Mouse (Mus musculus) layer of hippocampus, postnatal 14 days (tissue): Measurements from ENCODE around the gene Piezo1. TPM values are rescaled to one million over a fixed set of nuclear protein-coding genes. Genes with fewer than 3 reads are reported as not detected.

Experiments
- DNase-seq, 2 experiments: peaks; one replicate each; pipeline ENCODE4 v3.0.0; 2021 to 2022; ENCODE audit warnings: low spot score in 2 of 2, mixed read lengths in 1 of 2
- total RNA-seq, 2 experiments: library from RNA; stranded (reverse); gene quantifications; 2 replicates each; pipeline ENCODE4 v1.2.3; 2021

The Piezo1 gene
- total RNA-seq, 2 experiments from 2014 or later = 5.1 to 6.5 TPM

DNA sequence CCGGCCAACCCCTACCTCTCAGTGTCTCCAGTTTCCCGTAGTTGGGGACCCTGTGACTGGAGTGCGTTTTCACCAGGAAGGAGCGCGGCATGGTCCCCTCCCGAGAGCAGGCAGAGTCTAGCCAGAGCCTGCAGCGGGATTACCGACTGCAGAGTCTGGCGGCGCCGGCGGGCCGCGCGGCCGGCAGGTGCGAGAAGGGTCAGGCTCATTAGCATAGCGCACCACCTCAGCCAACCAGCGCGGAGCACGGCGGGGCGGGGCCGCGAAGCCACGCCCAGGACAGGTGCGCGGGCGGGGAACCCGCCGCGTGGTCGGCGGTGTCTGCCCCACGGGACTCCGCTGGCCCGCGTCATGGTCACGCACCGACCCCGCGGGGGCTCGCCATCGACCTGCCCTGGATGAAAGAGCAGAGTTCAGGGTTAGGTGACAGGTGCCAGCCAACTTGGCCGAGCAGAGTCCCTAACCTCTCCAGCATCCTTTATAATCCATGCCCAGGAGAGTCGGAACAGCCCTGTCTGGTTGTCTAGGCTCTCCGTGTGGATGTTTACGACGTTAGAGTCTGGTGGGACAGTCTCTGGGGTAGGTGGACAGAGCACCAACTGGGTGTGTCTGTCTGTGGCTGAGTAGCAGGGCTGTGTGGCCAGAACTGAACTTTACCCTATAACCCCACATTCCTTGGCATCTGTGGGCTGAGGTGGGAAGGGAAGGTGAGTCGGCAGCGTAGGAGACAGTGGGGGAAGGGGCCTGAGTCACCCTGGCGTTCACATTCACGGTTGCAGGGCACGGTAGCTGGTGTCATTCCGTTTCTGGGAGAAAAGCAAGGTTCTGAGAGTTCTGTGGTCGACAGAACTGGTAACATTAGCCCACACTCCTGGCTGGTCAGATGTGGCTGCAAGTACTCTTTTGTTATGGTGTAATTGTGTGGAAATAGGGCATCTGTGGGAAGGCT, 90.3 kb downstream of the Piezo1 start, which contains the start of gene Snai3:
TSS of gene Snai3 (minus strand) at position 210 of the 949 bp plus-strand sequence.
- DNase-seq = no peak

DNA sequence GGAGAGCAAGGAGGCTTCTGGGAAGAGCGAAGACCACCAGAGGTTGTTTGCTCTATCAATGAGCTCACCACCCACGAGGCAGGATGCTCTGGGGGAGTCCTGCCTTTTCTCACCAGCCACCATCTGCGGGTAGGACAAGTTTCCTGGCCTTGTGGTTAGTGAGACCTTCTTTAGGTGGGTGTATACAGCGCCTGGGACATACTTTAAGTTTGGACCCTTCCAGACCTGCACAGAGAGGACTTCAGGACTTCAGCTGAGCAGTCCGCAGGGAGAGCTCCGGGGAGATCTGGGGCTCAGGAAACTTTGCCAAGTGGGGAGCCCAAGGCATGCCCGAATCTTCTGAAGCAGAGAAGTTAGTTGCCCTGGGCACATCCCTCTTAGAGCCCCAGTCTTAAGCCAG, 91.1 kb downstream of the Piezo1 start:
- DNase-seq = no peak

DNA sequence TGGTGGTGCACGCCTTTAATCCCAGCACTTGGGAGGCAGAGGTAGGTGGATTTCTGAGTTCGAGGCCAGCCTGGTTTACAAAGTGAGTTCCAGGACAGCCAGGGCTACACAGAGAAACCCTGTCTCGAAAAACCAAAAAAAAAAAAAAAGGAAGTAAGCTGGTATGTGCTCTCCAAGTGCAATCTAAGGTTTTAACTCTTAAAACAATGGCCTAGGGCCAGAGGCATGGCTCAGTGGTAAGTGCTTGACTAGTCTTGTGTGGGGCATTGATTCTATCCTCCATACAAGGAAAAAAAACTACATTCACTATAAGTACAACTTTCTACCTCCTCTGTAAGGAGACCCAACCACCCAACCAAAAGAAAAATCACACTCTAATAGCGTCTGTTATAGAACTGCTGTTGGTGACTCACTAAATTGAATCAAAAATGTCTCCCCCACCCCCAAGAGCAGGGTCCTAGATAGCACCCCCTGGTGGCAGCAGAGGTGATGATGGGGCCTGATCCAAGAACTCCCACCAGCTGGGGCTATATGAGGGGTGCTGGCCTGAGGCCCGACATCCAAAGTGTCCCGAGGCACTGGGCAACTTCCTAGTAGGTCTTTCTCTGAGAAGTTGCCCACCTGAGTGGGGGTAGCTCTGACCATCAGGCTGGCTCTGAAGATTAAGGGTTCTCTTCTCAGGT, 91.8 kb downstream of the Piezo1 start:
- no peak for DNase-seq

DNA sequence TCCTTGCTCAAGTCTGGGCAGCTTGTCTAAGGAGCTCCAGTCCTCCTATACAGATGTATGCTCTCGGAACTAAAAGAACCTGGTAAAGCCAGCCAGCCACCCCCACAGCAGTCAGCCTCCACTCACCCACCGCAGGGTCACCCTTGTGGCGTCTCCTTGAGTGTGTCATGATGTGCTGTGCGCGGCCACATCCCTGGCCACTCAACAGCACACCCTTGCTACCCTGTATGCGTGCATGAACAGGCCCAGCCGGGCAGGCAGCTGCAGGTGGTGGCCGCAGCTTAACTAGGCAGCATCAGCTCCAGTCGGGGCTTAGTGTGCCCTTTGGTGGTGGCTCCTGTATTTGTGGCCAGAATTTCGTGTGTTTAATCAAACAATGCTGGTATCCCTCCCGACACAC, 94.0 kb downstream of the Piezo1 start:
- DNase-seq = no peak

DNA sequence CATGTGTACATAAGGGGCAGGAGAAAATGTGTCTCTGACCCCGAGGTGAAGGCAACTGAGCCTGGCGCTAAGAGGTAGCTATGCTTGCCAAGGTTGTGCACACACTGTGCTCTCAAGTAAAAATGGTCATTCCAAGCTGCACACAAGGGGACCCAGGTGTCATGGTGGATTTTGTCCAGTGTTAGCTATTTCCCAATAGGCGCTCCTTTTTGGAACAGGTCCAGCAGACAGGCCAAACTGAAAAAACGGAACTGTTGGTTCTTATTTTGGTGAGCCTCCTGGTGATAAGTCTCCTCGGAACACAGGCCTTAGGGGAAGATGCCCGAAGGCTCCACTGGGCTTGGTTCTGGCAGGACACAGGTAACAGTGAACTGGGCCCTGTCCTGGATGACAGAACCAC, 96.7 kb downstream of the Piezo1 start:
- DNase-seq = no peak

DNA sequence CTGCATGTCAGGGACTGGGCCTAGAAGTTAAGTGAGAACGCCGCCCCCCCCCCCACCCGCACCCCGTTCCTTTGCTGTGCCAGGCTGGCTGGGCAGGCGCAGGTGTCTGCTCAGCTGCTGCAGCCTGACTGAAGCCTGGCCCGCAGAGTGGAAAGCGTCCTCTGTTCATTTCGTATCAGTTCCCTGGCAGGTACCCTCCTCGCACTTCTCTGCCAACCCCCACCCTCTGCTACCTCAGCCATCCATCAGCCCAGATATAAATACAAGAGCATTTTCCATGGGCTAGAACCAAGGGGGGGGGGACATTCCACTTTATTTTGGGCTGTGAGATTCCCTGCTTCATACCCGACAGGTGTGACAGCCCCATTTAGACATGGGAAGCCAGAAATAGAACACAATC, 99.0 kb downstream of the Piezo1 start:
- no peak for DNase-seq

DNA sequence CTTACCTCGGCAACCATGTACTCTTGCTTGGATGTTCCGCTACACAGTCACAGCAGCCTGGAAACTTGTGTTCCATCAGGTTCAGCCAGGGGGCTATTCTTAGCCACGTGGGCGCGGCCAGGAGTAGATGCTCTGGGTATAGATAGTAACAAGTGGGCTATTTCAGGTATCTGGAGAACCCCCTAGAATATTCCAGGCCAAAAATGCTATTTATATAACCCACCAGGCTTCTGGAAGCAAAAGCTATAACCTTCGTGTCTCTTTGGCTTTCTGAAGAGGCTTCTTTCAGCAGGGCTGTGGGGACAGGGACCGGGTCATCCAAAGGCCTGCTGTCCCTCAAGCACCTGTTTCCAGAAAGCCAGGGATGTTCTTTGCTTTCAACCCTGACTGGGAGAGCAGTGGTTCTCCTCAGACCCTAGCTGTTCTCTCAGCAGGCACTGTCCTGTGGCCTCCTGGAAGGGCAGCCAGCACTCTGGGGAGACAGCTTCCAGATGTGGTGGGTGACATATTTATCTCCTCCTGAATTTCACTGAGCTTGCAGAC, 99.9 kb downstream of the Piezo1 start:
- DNase-seq = no peak

DNA sequence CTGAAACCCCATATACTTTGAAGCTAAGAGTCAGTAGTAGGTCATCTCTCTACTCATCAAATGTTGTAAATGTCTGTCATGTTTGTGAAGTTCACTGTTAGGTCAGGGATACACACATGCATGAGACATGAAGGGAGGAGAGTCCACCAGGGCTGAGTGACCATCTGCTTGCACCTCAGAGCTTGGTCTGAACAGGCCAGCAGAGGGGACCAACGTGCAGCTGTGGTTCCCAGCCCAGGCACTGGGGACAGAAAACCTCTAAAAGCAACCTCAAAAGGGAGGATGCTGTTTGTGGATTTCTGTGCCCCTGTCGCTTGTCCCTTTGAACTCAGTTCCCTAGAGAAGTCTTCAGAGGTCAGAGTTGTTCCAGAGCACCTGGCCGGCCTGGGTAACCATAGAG, 105.9 kb downstream of the Piezo1 start:
- no peak for DNase-seq

DNA sequence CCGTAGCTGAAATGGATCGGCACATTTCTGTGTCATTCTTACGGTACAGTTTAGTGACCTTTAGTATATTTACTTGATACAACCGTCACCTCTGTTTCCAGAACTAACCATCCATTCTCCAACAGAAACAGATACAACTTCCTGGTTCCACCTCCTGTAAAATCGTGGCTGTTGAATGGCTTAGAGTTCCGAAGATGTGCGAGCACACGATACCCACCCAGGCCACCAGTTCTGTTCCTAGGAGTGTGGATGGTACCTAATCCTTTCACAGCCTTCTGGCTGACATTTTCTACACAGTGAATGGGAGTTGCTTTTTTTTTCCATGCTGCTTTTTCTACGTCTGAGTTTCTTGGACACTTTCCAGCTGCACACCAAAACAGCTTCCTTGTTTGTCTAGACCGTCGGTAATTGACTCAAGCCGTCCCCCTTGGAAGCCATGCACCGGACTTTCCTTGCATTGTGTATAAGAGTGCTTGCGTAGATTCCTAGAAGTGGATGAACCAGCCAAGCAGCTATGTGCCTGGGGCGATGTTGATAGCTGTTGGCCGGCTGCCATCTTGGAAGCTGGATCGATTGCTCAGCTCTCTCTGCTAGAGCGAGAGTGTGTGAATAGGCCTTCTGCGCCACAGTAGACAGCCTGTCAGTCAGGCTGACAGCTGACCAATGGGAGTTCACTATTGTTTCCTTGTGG, 106.9 kb downstream of the Piezo1 start:
- peak; percentile 85 to 91 for DNase-seq

DNA sequence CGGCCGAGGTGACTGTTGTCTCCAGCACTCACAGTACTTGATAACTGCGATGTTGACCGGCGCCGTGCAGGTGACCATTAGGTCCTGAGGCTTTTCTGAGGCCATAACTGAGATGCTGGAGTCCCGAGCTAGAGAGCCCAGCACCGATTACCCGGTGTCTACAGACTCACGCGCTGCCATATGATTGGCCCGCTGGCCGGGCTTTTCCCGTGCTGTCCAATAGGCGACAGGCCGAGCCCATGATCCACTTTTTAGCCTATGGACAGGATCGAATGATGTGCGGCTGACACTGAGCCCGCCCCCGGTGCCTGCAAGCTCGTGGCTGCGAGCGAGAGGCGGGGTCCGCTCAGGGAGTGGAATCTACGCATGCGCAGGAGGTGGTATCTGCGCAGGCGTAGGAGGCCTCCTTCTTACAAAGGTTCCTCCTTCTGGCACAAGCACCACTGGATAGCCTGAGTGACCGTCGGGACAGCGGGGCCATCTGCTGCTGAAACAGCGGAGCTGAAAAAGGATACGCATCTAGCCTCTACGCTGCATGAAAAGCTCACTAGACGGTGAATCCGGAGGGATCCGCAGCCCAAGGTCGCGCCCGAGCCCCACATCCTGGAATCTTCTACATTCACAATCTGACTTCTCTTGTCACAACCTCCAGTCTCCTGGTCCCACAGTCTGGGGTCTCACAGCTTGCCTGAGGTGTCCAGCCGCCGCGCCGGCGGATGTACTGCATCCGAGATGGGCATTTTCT, 107.7 kb downstream of the Piezo1 start, which contains the start of gene Mvd:
TSS of gene Mvd (minus strand) at position 161 of the 745 bp plus-strand sequence.
- peak; percentile 98 to 100 for DNase-seq

DNA sequence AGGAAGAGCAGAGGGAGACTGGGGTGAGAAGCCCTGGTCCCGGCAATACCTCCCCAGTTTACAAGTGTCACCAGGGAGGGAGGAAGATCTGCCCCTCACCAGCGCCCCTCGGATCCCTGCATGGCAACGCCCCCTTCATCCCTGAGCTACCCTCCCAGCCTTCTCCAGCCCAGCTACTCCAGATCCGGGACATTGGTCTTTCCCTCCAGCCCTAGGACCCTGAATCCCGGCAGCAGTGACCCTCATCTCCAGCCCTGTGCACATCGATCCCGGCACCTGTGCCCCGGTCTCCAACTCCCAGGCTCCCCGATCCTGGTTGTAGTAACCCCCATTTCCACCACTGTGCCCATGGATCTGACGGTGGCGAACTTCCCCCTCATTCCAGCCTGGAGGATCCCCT, 108.3 kb downstream of the Piezo1 start:
- no peak for DNase-seq

DNA sequence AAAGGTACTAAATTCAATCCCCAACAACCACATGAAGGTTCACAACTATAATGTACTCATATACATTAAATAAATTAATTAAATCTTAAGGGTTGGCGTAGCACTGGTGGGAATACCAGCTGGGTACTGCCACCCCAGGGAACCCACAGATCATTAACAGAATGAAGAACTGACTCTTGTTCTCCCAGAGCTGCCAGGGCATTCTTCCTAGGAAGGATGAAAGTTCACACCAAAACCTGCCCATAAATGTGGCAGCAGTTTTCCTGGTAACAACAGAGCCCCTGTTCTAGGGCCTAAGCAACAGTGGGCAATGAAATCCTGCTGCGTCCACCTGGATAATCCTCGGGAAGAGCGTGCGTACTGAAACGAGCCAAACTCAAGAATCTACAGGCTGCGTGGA, 108.8 kb downstream of the Piezo1 start:
- no peak for DNase-seq

DNA sequence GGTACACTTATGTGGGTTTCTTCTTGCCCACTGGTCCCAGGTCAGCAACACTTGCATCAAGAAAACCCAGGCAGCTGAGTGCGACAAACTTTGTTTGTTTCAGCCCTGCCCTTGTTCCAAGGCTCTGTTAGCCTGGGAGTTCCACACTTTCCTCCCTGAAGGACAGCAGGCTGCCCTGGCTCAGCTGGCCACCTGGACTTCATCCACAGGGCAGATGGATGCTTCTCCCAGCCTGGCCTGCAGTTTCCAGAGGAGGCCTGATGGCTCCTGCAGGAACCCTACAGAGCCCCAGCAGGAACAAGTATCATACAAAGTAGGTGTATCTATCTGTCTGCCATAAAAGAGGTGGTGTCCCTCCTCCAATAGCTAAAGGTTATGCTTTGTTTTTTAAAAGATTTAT, 109.8 kb downstream of the Piezo1 start:
- DNase-seq = no peak

DNA sequence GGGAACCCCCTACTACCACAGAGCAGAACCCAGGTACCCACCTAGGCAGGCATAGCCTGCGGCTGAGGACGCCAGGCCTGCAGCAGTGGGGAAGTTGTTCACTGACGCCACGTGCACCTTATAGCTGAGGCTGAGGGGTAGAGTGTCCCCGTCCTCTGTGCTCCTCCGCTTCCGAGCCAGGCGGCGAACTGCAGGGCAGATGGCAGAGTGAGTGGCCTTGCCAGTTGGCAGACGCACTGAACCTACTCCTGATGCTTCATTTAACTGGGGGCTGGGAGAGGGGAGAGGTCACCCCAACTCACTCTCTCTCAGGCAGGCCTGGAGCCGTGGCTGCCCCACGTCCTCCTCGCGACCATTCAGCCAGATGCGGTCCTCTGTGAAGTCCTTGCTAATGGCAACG, 111.8 kb downstream of the Piezo1 start:
- no peak for DNase-seq

DNA sequence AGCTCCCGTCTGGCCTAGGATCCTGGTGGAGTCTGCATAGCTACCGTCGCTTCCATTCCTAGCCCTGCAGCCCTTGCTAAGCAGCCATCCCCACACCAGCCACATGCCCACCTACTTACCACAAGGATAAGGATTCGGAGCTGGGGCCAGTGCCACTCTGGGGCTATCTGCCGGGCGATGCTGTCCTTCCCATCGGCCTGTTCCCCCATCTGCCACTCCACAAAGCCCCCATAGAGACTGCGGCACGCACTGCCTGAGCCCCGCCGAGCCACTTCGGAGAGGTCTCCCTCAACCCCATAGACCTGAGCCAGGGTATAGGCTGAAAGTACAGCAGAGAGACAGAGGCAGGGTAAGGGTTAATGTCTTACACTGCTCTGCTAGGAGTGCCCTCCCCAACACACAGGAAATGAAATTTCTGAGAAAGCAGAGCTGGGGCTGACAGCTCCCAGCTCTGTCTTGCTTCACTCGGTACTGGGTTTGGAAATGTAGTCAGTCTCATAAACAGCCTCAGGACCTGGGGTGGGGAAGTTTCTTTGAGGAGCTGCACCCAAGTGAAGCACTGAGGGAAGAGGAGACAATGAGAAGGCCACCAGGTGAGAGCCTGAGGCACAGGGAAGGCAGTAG, 113.3 kb downstream of the Piezo1 start:
- no peak for DNase-seq

DNA sequence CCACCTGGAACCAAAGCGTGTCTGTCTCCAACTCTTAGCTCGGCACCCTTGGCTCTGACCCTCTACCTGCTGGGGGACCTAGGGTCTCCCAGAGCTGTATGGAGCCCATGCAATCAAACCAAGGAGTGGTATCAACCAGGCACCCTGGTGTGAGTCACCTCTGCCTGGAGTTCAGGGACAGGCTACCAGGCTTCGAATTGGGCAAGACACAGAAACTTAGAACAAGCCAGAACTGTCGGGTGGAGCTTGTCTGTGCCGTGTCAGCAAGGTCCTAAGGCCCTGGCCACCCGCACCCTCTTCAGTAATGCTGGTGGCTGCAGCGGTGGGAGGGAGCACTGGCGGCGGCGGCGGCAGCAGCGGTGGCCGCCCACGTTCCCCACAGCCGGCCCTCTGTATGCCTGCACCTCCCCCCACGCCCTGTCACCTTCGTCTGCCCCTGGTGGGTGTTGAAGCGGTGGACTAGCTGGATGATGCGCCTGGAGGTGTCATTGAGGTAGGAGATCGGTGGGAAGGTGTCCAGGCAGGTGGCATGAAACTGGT, 114.5 kb downstream of the Piezo1 start:
- no peak for DNase-seq

DNA sequence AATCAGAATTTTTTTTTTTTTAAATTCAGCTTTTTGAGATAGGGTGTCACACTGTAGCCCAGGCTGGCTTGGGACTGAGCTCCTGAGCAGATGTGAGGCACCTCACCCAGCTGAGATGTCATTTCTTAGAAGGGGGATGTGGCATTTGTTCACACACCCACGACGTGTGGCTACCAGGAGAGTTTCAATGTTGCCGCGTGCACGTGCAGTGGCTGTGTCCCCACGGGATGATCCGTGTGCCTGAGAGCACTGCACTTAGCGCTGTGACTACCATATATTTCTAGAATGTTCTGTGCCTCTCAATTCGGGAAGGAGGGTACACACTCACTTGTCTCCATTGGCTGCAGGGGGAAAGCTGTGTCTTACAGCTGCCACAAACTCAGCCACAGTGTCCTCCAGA, 115.0 kb downstream of the Piezo1 start:
- no peak for DNase-seq

DNA sequence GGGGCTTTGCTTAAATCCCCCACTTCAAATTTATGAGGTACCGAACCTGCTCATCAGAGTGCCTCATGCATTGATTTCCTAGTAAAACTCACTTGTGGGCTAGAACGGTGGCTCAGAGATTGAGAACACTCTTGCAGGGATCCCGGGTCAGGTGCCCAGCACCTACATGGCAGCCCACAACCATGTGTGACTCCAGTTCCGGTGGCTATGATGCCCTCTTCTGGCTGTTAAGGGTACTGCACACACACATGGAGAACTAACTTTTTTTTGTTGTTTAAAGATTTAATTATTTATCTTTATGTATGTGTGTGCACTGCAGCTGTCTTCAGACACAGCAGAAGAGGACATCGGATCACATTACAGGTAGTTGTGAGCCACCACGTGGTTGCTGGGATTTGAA, 115.8 kb downstream of the Piezo1 start:
- no peak for DNase-seq

DNA sequence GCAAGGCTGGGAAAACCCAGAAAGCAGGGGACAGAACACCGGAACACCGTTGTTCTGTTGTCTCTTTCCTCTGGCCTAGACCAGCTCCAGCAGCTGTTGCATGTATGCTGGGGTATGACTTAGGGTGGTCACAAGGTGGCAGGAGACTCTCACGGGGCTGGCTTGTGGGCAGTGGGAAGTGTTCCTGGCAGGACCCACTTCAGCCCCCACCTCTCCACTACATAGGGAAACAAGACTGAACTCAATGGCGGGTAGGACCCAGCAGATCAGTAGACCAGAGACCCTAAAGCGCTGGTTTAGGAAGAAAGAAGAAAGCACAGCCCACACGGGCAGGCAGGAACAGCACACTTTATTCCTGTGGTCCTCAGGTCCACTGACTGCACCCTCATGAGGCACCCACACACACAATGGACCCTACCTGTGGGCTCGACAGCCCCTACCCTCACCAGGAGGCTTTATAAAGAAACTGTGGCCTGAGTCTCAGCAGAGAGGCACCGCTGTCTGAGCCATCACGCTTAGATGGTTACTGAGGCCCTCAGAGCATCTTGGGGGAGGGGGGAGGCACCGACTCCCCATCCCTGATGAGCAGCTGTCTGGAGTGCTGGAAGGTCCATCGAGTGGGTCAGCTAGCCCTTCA, 117.7 kb downstream of the Piezo1 start:
- no peak for DNase-seq
